Mouse (Mus musculus): Measurements from ENCODE around the gene Cox17. TPM values are rescaled to one million over a fixed set of nuclear protein-coding genes. Genes with fewer than 3 reads are reported as not detected.

Cox17 gene
- polyA plus RNA-seq (2015; fragmentation: Nextera tagmentation; extraction: Ambion mirVana): 142 and 143 TPM in 2 replicates

DNA sequence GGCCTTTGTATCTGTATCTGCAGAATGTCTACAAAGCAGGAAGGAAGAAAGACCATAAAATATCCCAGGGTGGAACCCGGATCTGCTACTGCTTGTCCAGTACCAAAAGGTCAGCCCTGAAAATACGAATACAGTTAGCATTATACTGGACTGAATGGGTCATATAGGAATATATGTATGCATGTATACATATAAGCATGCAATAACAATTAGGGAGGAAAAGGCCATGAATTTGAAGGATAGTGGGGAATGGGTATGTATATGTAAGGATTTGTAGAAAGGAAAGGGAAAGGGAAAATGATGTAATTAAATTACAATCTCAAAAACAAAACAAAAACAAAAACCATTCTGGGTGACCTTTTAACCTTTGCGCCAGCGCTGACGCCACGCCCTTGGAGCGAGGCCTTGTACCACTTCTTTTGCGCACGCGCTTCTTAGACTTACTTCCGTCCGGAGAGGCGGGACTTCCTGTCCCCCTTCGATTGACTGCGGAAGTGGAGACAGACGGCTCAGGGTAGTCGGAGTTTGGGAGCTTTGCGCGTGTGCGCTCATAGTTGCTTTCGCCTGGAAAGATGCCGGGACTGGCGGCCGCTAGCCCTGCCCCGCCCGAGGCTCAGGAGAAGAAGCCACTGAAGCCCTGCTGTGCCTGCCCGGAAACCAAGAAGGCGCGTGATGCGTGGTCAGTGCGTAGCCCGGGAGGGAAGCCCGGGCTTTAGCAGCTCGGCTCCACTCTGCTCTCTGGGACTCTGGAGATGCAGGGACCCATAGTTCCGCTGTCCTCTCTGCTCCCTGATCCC is at the start of gene Cox17, which contains the start of gene Gm21987:
Gene Cox17, plus strand, starts transcription at position 463 of the 797 bp plus-strand sequence.
Gene Gm21987, plus strand, starts transcription at position 512 of the 797 bp plus-strand sequence.
- 2% methylated on average over 35 of the region's 35 CpGs for WGBS
- Histone ChIP-seq H3K9me3 (ENCODE audit: control insufficient read depth, low read length) (no peaks in the 10 kb centered on the region), H3K4me1 (replicated peaks; ENCODE audit: control insufficient read depth, insufficient read depth, low read length) (peaks cover 10% of the 10 kb centered on the region), H3K4me2 (ENCODE audit: low read depth, low read length) (peak within 1 kb of the TSS; percentile 63), H3K4me3 (ENCODE audit: low read length) (peak within 1 kb of the TSS; percentile 69), H3K9ac (ENCODE audit: low read length) (peak within 1 kb of the TSS; percentile 83), H3K36me3 (ENCODE audit: control insufficient read depth, insufficient read depth, low read length) (peaks cover 11% of the 10 kb centered on the region), H3K27me3 (ENCODE audit: control insufficient read depth, insufficient read depth, low read depth, low read length) (no peaks in the 10 kb centered on the region), H3K27ac (ENCODE audit: low read length) (peak within 1 kb of the TSS; percentile 94)
- ATAC-seq (ENCODE audit: low read depth): peak; percentile 95

DNA sequence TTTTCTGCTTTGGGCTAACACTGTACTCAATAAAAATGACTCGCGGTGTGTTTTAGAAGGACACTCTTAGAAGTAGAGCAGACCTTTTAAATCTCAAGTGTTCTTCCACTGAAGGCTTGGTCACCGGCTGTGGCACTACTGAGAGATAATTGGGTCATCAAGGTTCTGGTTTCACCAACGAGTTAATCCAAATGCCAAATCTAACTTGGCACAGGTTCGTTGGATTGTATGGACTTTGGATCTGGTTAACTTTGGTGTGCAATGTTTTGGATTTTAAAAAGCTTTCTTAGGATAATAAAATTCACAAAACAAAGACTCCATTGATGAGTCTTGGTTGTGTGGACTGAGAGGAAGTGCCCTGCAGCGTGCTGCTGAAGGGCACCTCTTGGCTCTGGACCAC is 48.4 kb upstream of the Cox17 start:
- no peaks in the 10 kb centered on the region for H3K36me3 ChIP-seq (ENCODE audit: control insufficient read depth, insufficient read depth, low read length)
- WGBS: 66% methylated on average over 6 of the region's 6 CpGs
- H3K4me3 ChIP-seq (ENCODE audit: low read length): no peak overlapping the region
- H3K9ac ChIP-seq (ENCODE audit: low read length): no peak overlapping the region
- ATAC-seq (ENCODE audit: low read depth): no peak
- H3K9me3 ChIP-seq (ENCODE audit: control insufficient read depth, low read length): no peaks in the 10 kb centered on the region
- H3K27ac ChIP-seq (ENCODE audit: low read length): no peak overlapping the region
- H3K4me1 ChIP-seq (replicated peaks; ENCODE audit: control insufficient read depth, insufficient read depth, low read length): peaks cover 7% of the 10 kb centered on the region; the same call in 1 of the 2 replicates
- no peaks in the 10 kb centered on the region for H3K27me3 ChIP-seq (ENCODE audit: control insufficient read depth, insufficient read depth, low read depth, low read length)
- no peak overlapping the region for H3K4me2 ChIP-seq (ENCODE audit: low read depth, low read length)

DNA sequence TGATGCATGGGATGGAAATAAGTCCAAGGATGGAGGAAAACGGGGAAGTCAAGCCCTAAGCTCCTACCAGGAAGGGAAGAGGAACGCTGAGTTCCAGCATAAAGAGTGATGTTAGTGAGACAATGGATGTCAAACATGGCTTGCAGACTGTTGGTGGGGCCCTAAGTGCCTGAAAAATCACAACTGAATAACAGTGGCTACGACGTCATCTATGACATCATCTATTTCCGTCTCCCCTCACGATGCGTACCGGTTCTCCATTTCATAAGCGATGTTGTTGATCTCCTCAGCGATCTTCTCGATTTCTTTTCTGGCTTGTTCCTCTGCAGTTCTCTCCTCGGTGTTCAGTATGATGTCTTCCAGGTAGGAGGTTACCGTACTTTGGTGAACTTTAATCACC is 44.4 kb upstream of the Cox17 start:
- H3K27me3 ChIP-seq (ENCODE audit: control insufficient read depth, insufficient read depth, low read depth, low read length): no peaks in the 10 kb centered on the region
- ATAC-seq (ENCODE audit: low read depth): no peak
- H3K36me3 ChIP-seq (ENCODE audit: control insufficient read depth, insufficient read depth, low read length): no peaks in the 10 kb centered on the region
- no peak overlapping the region for H3K4me3 ChIP-seq (ENCODE audit: low read length)
- no peaks in the 10 kb centered on the region for H3K9me3 ChIP-seq (ENCODE audit: control insufficient read depth, low read length)
- H3K9ac ChIP-seq (ENCODE audit: low read length): no peak overlapping the region
- no peak overlapping the region for H3K27ac ChIP-seq (ENCODE audit: low read length)
- no peak overlapping the region for H3K4me2 ChIP-seq (ENCODE audit: low read depth, low read length)
- WGBS: 85% methylated on average over 13 of the region's 13 CpGs
- peaks cover 2% of the 10 kb centered on the region; the same call in 1 of the 2 replicates for H3K4me1 ChIP-seq (replicated peaks; ENCODE audit: control insufficient read depth, insufficient read depth, low read length)

DNA sequence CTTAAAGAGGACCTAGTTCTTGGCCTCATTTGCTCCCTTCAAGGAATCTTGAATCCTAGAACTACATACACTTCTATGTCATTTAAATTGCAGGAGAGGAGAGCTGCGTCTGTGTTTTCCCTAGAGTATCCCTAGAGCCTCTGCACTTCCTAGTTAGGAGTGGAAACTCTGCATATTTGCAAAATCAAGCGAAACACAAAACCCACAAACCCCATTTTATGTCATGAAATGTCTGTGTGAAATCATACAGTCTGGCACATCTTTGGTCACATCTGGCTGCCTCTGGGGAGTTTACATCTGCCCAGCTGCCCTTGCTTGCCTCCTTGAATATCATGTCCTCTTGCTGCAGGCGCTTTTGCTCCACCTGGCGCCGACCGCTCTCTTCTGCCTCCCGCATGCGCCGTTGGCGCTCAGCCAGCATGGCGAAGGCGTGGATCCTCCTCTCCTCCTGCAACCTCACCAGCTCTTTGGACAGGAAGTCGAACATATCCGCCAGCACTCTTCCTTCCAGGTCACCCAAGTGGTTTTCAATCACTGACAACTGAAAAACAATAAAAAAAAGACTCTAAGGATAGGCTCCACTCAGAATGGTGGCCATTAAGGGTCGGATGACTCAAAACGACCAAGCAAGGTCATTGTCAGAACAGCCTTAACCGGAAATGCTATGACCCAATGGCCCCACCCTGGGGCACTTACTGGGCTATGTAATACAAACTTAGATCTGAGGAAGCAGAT is 42.2 kb upstream of the Cox17 start:
- WGBS: 51% methylated on average over 17 of the region's 17 CpGs
- H3K27ac ChIP-seq (ENCODE audit: low read length): peak overlapping the region; percentile 26; the same call in 1 of the 2 replicates

DNA sequence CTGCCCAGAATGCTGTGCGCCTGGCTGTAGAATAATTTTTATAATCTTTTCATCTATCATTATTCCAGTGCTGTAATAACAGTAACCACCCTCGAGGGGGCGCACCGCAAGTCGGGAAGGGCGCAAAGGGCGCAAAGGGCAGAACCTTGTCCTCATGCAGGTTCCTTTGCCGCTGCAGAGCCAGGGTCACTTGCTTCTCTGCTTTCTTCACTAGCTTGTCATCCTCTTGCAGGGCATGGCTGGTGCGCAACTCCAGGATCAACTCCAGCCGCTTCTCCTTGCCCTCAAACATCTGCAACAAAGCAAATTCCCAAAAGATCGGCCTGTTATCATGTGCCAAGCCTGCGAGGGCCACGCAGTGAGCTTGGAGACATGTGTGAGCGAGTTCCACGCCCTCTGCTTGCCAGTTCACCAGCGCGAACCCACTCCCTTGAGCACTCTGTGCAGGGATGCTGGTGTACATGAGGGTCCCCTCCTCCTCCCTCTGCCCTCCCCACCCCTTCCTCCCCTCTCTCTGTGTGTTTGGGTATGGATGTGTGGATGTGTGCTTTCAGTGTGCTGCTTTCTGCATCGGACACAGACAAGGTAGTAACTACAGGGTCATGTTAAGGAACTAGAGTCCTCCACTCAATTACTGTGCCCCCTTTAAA is 40.1 kb upstream of the Cox17 start:
- H3K27ac ChIP-seq (ENCODE audit: low read length): no peak overlapping the region
- H3K27me3 ChIP-seq (ENCODE audit: control insufficient read depth, insufficient read depth, low read depth, low read length): no peaks in the 10 kb centered on the region
- WGBS: 51% methylated on average over 18 of the region's 18 CpGs
- ATAC-seq (ENCODE audit: low read depth): no peak
- no peaks in the 10 kb centered on the region for H3K36me3 ChIP-seq (ENCODE audit: control insufficient read depth, insufficient read depth, low read length)
- no peak overlapping the region for H3K9ac ChIP-seq (ENCODE audit: low read length)
- no peak overlapping the region for H3K4me3 ChIP-seq (ENCODE audit: low read length)
- H3K4me2 ChIP-seq (ENCODE audit: low read depth, low read length): no peak overlapping the region
- H3K4me1 ChIP-seq (replicated peaks; ENCODE audit: control insufficient read depth, insufficient read depth, low read length): peaks cover 2% of the 10 kb centered on the region; the same call in 1 of the 2 replicates
- H3K9me3 ChIP-seq (ENCODE audit: control insufficient read depth, low read length): no peaks in the 10 kb centered on the region

More for the DNA sequence above, 42.2 kb upstream of the Cox17 start:
- peak overlapping the region; percentile 14 for H3K4me3 ChIP-seq (ENCODE audit: low read length)
- peaks cover 2% of the 10 kb centered on the region; the same call in 1 of the 2 replicates for H3K4me1 ChIP-seq (replicated peaks; ENCODE audit: control insufficient read depth, insufficient read depth, low read length)
- H3K9ac ChIP-seq (ENCODE audit: low read length): no peak overlapping the region; the same call in 1 of the 2 replicates
- no peaks in the 10 kb centered on the region for H3K36me3 ChIP-seq (ENCODE audit: control insufficient read depth, insufficient read depth, low read length)
- ATAC-seq (ENCODE audit: low read depth): peak; percentile 86
- peak overlapping the region; percentile 28; the same call in 1 of the 2 replicates for H3K4me2 ChIP-seq (ENCODE audit: low read depth, low read length)
- no peaks in the 10 kb centered on the region for H3K9me3 ChIP-seq (ENCODE audit: control insufficient read depth, low read length)
- H3K27me3 ChIP-seq (ENCODE audit: control insufficient read depth, insufficient read depth, low read depth, low read length): no peaks in the 10 kb centered on the region

DNA sequence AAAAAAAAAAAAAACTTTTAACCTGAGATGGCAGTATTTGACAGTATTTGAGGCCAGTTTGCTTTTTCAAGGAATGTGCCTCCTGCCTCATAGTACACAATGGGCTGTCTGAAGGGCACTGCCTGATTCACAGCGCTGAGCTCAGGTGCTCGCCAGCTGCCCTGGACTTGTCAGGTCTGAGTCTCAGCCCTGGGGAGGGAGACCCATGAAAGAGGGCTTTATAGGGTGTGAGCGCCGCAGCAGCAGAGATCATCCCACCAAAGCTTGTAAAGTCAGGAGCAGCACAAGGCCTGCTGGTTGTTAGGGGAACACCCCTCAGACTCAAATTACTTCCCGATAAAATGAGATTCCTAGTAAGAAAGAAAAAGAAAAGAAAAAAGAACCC is 39.6 kb upstream of the Cox17 start:
- Histone ChIP-seq H3K4me2 (ENCODE audit: low read depth, low read length) (no peak overlapping the region), H3K9me3 (ENCODE audit: control insufficient read depth, low read length) (no peaks in the 10 kb centered on the region), H3K4me1 (replicated peaks; ENCODE audit: control insufficient read depth, insufficient read depth, low read length) (peaks cover 2% of the 10 kb centered on the region; the same call in 1 of the 2 replicates), H3K27me3 (ENCODE audit: control insufficient read depth, insufficient read depth, low read depth, low read length) (no peaks in the 10 kb centered on the region), H3K27ac (ENCODE audit: low read length) (no peak overlapping the region), H3K9ac (ENCODE audit: low read length) (no peak overlapping the region), H3K36me3 (ENCODE audit: control insufficient read depth, insufficient read depth, low read length) (no peaks in the 10 kb centered on the region), H3K4me3 (ENCODE audit: low read length) (no peak overlapping the region)
- WGBS: 43% methylated on average over 5 of the region's 5 CpGs
- no peak for ATAC-seq (ENCODE audit: low read depth)

DNA sequence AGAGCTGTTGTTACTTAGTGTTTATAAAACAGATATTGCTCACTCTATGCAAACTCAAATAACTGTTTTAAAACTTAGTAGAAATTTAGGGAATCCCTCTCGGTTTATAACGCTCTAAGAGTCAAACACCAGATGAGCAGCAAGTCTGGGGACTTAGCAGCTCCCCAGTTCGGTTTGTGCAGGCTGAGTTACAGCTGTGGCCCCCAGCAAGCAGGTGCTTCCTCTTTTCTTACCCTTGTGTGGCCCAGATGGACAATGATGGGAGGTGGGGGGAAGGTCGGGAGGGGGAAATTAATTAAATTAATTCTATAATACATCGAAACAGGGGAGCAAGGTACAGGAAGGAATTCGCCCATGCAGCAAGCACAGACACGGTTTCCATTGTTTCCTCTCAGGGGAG is 39.1 kb upstream of the Cox17 start:
- Histone ChIP-seq H3K4me3 (ENCODE audit: low read length) (no peak overlapping the region), H3K4me1 (replicated peaks; ENCODE audit: control insufficient read depth, insufficient read depth, low read length) (peaks cover 2% of the 10 kb centered on the region; the same call in 1 of the 2 replicates), H3K4me2 (ENCODE audit: low read depth, low read length) (no peak overlapping the region), H3K36me3 (ENCODE audit: control insufficient read depth, insufficient read depth, low read length) (no peaks in the 10 kb centered on the region), H3K27me3 (ENCODE audit: control insufficient read depth, insufficient read depth, low read depth, low read length) (no peaks in the 10 kb centered on the region), H3K9ac (ENCODE audit: low read length) (no peak overlapping the region), H3K27ac (ENCODE audit: low read length) (no peak overlapping the region), H3K9me3 (ENCODE audit: control insufficient read depth, low read length) (no peaks in the 10 kb centered on the region)
- no peak for ATAC-seq (ENCODE audit: low read depth)
- WGBS: 60% methylated on average over 7 of the region's 7 CpGs

DNA sequence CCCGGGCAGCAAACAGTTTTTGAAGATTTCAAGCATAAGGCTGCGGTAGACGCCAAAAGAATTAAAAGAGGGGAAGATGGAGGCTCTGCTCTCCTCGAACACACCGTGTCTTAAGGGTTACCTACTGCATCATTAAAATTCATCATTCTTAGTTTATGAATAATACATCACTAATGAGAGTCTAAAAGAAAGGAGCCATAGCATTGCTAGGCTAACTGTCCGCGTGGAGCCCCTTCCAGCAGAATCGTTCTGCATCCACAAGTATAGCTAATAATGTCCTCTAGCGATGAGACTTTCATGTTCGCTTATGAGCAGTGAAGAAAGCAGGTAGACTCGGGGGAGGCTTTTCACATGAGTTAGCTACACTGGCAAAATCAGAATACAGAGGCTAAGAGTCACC is 38.6 kb upstream of the Cox17 start:
- H3K27me3 ChIP-seq (ENCODE audit: control insufficient read depth, insufficient read depth, low read depth, low read length): no peaks in the 10 kb centered on the region
- H3K36me3 ChIP-seq (ENCODE audit: control insufficient read depth, insufficient read depth, low read length): no peaks in the 10 kb centered on the region
- 84% methylated on average over 11 of the region's 11 CpGs for WGBS
- no peak for ATAC-seq (ENCODE audit: low read depth)
- no peaks in the 10 kb centered on the region for H3K9me3 ChIP-seq (ENCODE audit: control insufficient read depth, low read length)
- peaks cover 2% of the 10 kb centered on the region; the same call in 1 of the 2 replicates for H3K4me1 ChIP-seq (replicated peaks; ENCODE audit: control insufficient read depth, insufficient read depth, low read length)
- no peak overlapping the region for H3K4me3 ChIP-seq (ENCODE audit: low read length)
- no peak overlapping the region for H3K4me2 ChIP-seq (ENCODE audit: low read depth, low read length)
- no peak overlapping the region for H3K27ac ChIP-seq (ENCODE audit: low read length)
- no peak overlapping the region for H3K9ac ChIP-seq (ENCODE audit: low read length)

DNA sequence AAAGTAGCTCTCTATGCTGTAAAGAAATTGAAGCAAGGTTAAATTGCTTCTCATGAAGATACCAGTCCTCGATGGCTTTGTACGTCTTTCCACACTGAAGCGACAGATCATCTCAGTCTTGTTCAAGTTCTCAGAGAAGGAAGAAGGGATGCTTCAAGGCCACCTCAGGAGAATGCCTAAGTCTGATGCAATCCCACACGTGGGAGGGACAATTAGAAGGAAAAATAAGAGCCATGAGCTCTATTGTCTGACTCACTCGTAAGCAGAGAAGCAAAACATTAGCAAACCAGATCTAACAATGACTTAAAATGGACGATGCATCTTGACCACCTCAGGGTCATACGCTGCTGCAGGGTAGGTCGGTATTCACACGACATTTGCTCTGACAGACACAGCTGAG is 28.3 kb upstream of the Cox17 start:
- WGBS: 69% methylated on average over 9 of the region's 9 CpGs
- Histone ChIP-seq H3K36me3 (ENCODE audit: control insufficient read depth, insufficient read depth, low read length) (no peaks in the 10 kb centered on the region), H3K27ac (ENCODE audit: low read length) (no peak overlapping the region), H3K9me3 (ENCODE audit: control insufficient read depth, low read length) (no peaks in the 10 kb centered on the region), H3K4me2 (ENCODE audit: low read depth, low read length) (no peak overlapping the region), H3K4me1 (replicated peaks; ENCODE audit: control insufficient read depth, insufficient read depth, low read length) (no peaks in the 10 kb centered on the region), H3K27me3 (ENCODE audit: control insufficient read depth, insufficient read depth, low read depth, low read length) (no peaks in the 10 kb centered on the region), H3K9ac (ENCODE audit: low read length) (no peak overlapping the region), H3K4me3 (ENCODE audit: low read length) (no peak overlapping the region)
- ATAC-seq (ENCODE audit: low read depth): no peak

Measured in lung, embryonic 16.5 days (tissue).